Mouse (Mus musculus) cerebellum, adult 9-10 months (tissue): ENCODE measurements around the gene Slc5a10.

ENCODE experiments used
- DNase-seq: peaks from one replicate; pipeline ENCODE4 v3.0.0; 2022

Gene Slc5a10

DNA sequence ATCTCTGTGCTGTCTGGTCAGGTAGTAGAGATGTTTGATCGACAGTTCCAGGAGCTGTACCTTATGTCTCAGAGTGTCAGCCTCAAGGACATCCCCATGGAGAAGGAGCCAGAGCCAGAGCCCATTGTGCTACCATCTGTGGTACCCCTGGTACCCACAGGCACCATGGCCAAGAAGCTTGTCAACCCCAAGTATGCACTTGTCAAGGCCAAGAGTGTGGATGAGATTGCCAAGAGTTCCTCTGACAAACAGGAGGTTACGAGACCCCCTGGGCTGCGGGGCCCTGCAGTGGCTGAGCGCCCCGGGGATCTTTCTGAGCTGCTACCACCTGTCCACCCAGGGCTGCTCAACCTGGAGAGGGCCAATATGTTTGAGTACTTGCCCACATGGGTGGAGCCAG, 18.1 kb downstream of the Slc5a10 start:
- DNase-seq = peak; percentile 30

DNA sequence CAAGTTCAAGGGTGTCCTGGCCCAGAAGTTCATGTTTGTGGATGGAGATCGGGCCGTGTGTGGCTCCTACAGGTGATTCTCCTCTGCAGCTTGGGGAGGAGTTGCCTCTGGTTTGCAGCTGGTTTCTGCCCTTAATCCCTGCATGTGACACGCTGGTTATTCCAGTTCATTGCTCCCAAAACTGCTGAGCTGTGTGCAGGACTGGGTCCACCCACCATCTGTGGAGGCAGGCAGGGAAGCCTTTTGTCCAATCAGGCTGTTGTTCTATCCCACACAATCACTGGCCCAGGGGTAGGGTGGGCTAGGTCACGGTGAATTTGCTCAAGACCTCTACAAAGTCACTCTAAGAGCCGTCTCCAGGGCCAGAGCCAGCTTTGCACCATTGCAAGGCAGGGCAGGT, 18.9 kb downstream of the Slc5a10 start:
- DNase-seq = no peak

DNA sequence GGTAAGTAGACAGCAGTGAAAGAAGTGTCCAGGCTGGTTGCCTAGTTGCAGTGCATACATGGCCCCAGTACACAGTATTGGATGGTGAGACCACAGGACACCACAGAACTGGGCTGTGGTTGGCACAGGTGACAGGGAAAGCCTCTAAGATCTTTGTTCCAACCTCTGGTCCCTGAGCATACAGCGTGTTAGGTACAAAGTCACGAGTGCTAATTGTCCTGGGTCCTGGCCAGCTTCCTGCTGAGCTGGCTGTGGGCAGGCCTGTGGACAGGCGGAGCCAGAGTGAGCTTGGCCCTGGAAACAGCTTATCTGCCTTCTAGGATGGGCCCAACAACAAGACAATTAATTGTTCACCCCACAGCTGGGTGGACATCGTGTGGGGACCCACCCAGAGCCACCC, 20.7 kb downstream of the Slc5a10 start:
- DNase-seq = peak; percentile 66

- DNase-seq = no peak
Measured at GRCm38 (mm10) chr11:61699460-61699859, 21.2 kb downstream of the Slc5a10 start.

DNA sequence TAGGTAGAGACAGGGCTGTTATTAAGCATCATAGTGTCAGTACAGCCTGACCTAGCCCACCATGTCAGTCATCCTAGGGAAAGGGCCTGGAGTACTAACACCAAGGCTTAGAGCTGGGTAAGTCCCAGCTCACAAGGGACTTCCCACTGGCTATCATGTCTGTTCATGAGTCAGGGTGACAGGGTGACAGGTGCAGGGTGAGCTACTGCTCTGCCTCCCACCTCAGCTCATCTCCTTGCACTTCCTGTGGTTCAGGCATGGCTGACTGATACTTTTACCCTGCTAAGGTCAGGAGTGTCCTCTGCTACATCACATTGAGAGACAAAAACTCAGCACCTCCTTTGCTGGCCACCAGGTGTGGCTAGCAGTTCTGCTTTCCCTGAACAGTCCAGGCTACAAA, 21.8 kb downstream of the Slc5a10 start:
- no peak for DNase-seq

DNA sequence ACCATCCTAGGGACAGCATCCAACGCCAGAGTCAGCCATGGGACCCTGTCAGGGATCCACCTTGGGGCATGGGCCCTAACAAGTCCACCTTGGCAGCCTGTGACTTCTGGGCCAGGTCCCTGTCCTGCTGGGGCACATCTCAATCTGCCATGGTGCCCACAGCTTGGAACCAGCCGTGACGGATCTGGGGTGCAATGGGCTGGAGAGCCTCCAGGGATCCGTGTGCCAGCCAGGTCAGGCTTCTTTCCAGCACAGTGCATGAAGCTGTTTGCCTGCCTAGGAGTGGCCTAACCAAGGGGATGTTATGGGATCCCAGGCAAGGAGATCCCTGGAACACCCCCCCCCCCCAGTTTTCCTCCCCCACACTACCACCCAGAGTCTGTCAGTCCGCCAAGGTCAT, 27.6 kb downstream of the Slc5a10 start:
- peak; percentile 82 for DNase-seq

DNA sequence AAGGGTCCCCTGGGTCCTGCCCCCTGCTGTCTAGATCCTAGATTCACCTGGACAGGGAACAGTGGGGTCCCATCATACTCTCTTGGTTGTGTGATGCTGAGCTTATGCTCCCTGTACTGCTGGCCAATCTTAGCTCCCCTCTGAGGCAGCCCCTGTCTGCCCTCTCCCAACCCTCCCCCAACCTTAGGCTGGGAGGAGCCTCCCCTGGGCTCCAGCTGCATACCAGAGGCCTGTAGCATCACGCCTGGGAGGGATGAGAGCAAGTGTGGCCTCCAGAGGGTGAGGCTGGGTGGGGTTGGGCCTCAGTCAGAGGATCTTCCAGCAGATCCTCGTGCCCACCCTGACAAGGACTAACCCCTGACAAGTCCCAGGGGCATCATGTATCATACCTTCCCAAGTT, 33.0 kb downstream of the Slc5a10 start:
- no peak for DNase-seq

- no peak for DNase-seq
Measured at GRCm38 (mm10) chr11:61686906-61687453, 33.6 kb downstream of the Slc5a10 start.

DNA sequence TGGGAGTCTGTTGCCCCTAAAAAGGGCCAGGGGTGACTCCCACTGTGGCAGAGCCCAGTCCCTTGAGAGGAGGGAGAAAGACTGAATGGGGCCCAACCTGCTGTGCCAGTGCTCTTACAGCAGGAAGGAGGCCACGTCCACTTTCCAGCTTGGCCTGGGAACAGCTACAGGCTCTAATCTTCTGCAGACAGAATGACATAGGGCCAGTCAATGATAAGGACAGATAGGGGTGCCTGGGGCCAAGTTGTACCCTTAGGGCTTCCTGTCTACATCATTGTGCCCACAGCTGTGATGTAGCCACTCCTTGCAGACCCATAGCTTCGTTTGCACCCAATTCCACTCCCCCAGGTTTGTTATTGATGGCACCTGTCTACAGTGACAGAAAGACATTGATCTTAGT, 34.5 kb downstream of the Slc5a10 start:
- DNase-seq = no peak

- no peak for DNase-seq
Measured at GRCm38 (mm10) chr11:61685119-61685725, 35.4 kb downstream of the Slc5a10 start.

GRCm38 (mm10) chr11:61683907-61684731, 36.5 kb downstream of the Slc5a10 start, which contains the start of gene Fam83g:
Gene Fam83g (plus strand): TSS chr11:61684091.
- no peak for DNase-seq

- DNase-seq = no peak
Measured at GRCm38 (mm10) chr11:61679091-61679866, 41.3 kb downstream of the Slc5a10 start.

DNA sequence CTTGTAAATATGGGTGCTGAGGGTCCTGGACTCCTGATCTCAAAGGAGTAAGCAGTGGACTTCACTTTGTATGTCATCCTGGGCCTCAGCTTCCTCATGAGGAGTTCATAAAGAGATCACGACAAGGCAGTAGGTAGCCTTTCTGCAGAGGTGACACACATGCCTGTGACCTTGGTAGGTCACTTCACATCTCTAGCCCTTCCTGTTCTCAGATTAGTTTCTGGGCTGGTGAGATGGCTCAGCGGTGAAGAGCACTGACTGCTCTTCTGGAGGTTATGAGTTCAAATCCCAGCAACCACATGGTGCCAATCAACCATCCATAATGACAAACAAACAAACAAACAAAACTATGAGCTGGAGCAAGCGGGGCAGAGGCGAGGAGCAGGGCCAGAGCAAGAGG, 42.9 kb downstream of the Slc5a10 start:
- no peak for DNase-seq

DNA sequence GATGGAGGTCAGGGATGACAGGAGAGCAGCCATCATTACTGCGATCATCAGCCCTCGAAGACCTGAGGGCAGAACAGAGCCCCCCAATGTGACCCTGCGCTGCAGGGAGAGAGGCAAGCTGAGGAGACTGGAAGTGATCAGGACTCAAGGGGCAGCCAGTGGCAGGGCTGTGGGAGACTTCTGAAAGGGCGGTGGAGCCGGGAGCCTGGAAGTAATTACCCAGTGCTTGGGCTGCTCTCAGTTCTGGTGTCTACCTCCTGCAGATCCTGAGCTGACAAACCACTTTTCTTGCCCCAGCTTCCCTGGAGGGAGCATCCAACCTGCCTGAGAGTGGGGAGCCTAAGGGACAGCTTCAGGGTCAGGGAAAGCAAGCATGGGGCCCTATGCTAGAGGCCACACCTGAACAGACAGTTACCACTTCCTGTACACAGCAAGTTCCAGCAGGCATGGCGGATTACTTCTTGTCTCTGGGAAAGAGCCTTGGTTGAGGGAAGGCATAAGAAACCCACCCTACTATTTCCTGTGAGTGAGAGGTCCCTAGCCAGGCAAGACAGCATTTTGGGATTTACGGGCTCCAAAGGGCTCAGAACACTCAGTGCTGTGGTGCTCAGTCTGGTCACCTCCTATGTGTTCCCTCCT, 44.3 kb downstream of the Slc5a10 start:
- DNase-seq = no peak

GRCm38 (mm10) chr11:61675332-61675731, 45.3 kb downstream of the Slc5a10 start:
- DNase-seq = no peak

- DNase-seq = no peak
Measured at GRCm38 (mm10) chr11:61674839-61675159, 45.8 kb downstream of the Slc5a10 start.

DNA sequence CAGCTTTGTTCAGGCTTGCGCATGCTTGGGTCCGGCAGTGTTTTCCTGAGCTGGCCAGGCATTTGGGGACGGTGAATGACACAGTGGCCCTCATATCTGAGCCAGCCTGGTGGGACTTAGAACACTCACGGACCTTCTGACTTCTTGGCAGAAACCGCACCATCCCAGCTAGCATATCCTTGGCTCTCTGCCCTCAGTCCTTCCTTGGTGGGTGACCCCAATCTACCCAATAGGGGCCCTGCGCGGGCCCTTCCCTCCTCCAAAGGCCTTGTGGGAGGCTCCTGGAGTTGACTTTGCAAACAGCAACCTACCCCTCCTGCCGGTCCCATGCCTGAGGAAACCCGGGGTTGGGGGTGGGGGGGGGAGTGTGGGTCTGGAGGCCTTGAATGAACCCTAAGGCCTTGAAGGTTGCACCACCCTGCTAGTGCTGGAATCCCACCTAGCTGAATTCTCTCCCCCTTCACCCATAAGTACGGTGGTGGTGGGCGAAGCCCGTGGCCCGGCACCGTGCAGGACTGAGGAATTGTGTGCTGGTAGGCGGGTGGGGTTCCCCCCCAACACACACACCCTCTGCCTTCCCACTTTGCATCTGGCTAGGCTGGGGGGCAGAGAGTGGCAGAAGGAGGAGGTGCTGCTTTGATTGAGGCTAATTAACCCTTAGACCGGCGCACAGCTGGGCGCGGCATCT, 46.3 kb downstream of the Slc5a10 start:
- no peak for DNase-seq

DNA sequence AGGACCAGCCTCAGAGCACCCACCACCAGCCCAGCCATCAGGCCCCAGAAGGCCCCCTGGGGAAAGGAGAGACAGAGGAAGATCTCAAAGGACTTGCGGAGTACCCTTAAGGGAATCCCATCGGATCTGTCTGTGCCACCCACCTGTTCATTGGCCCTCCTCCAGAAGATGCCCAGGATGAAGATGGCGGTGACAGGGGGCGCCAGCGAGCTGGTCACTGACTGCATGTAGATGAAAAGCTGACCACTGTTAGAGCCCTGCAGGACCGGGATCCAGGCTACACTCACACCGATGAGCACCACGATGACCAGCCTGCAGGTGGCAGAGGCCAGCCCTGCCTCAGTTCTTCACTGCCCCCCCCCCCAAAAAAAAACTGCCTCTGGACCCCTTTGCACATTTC, 46.9 kb downstream of the Slc5a10 start:
- DNase-seq = peak; percentile 76

DNA sequence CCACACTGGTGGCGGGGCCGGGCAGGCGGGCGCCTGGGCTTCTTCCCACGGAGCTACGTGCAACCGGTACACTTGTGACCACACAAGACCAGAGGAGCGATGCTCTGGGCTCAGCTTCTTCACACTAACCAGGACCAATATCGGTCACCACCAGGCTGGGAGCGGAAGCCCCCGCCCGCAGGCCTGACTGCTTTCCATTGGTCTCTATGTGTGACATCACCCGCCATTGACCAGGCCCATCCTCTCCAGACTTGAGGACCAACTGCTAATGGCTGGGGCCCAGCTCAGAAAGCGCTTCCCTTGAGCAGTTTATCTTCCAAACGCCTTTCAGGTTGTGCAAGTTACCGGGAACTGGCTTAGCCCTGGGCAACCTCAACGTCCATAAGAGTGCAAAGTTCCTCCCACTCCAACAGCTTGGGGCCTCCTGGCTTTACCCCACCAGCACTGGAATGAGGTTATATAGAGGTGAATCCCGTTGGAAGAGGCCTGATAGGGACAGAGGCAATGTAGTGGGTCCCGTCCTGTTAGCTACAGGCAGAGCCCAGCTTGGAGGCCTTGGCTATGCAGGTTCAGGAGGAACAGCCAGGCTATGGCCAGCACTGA, 48.7 kb downstream of the Slc5a10 start:
- DNase-seq = no peak

DNA sequence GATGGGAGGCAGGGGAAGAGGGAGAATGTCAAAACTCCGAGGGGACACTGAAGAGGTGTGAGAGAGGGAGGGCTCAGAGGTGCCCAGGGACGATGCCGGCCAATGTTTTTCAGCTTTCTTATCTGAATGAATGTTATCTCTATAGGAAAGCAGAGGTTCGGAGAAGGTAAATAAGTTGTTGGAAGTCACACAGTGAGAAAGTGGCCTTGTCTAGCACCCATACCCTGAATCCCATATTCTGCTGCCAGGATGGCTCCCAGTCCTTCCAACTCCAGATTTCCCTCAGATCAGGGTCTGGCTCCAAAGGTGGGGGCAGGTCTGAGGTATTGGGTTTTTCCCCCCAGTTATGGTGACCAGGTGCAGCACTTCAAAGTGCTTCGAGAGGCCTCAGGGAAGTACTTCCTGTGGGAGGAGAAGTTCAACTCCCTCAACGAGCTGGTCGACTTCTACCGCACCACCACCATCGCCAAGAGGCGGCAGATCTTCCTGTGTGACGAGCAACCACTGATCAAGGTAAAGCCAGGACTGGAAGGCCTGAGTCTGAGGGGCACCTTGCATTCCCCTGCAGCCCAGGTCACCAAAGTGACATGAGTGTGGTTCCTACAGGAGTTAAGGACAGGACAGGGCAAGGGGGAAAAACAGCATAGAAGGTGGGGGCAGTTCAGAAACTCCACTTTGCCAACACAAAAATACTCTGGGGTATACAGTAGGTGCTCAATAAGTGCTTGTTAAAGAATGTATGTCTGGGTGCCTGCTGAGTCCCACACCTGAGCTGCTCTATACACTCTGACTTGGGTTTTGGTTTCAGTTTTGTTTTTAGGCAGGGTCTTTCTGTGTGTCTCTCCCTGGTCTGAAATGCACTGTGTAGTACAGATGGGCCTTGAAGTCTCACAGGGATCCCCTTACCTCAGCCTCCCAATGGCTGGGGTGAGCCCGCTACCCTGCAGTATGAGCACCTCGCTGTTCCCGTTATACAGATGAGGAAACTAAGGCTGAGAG, 50.8 kb downstream of the Slc5a10 start:
- no peak for DNase-seq

DNA sequence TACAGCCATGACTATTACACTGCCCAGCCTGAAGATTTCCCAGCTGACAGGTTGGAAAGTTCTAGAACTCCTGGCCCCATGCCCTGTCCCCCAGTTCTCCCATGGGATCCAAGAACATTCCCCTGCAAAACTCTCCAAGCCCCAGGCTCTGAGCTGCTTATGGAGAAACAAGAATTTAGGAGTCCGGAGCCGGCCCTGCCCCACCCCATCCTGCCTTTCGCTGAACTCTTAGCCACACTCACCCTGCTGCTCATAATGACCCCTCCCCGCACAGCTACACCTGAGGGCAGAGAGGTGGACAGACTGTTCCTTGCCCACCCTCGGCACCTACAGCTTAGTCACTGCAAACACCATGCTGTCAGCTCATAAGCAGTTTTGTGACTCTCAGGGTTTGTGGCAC, 52.8 kb downstream of the Slc5a10 start:
- no peak for DNase-seq
